Mouse (Mus musculus) C2C12 (cell line): ENCODE results near the gene Ap1s1.

Source experiments
- CEBPB ChIP-seq: IDR thresholded peaks from one replicate; pipeline ENCODE4 v1.6.1; 2011; ENCODE audit warnings: low read depth, mild to moderate bottlenecking, control low read depth, moderate library complexity
- CTCF ChIP-seq: IDR thresholded peaks from one replicate; pipeline ENCODE4 v1.5.1; 2011; ENCODE audit not compliant: control insufficient read depth, insufficient read depth, insufficient read length
- FOSL1 ChIP-seq: IDR thresholded peaks from one replicate; pipeline ENCODE4 v1.8.0; 2011; ENCODE audit warnings: mild to moderate bottlenecking, low read length; ENCODE audit not compliant: poor library complexity, insufficient read depth, severe bottlenecking
- MAX ChIP-seq: IDR thresholded peaks from one replicate; pipeline ENCODE4 v1.6.1; 2011; ENCODE audit warnings: mild to moderate bottlenecking, control low read depth
- MYOD1 ChIP-seq: IDR thresholded peaks from one replicate; pipeline ENCODE4 v1.6.1; 2011; ENCODE audit warnings: low read depth; ENCODE audit not compliant: control insufficient read depth, insufficient read length
- USF1 ChIP-seq: IDR thresholded peaks from one replicate; pipeline ENCODE4 v1.6.1; 2011; ENCODE audit warnings: low read depth, mild to moderate bottlenecking, control low read depth, moderate library complexity

- TF ChIP-seq CTCF (no peak), CEBPB (no peak), MYOD1 (no peak), USF1 (no peak), MAX (no peak), FOSL1 (no peak)
These were observed 1.9 kb downstream of the Ap1s1 start for GRCm38 (mm10) chr5:137043997-137044396.
